Mouse (Mus musculus): Measurements from ENCODE around the gene Cnga2. TPM values are rescaled to one million over a fixed set of nuclear protein-coding genes. Genes with fewer than 3 reads are reported as not detected.

Cnga2 gene
- polyA plus RNA-seq, 1 experiment = 0.09 TPM

DNA sequence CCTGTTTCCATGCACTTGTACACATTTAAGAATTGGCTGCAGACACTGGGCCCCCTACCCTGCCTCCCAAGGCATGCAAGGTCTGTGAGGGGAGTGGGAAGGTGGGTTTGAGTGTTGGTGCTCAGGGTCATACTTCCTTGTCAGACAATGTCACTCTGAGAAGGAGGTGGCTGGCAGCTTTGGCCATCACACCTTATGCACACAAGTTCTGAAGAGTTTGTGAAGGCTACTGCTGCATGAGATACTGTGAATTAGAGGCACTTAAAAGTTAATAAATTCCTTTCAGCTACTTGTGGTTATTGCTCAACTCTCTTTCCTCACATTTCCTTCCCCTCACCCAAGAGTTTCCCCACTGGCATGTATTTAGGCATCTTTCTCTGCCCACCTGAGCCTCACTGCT, 18.3 kb downstream of the Cnga2 start:
- Histone ChIP-seq H3K36me3 (ENCODE audit: control insufficient read depth, insufficient read depth, low read length) (no peaks in the 10 kb centered on the region), H3K27ac (ENCODE audit: control insufficient read depth, insufficient read depth, low read depth, low read length) (no peak overlapping the region), H3K27me3 (ENCODE audit: control insufficient read depth, insufficient read depth, low read length) (no peaks in the 10 kb centered on the region), H3K4me3 (ENCODE audit: control insufficient read depth, low read depth, low read length) (no peak overlapping the region), H3K4me1 (ENCODE audit: control insufficient read depth, insufficient read depth, low read length) (no peaks in the 10 kb centered on the region)
- TF ChIP-seq POLR2A (IDR thresholded peaks at IDR 0.05; ENCODE audit: control insufficient read depth, low read depth, low read length) (no peak), CTCF (IDR thresholded peaks at IDR 0.05; ENCODE audit: control insufficient read depth, insufficient read depth, insufficient replicate concordance, low read depth, low read length) (no peak)

- Histone ChIP-seq H3K36me3 (ENCODE audit: control insufficient read depth, insufficient read depth, low read length) (no peaks in the 10 kb centered on the region), H3K27ac (ENCODE audit: control insufficient read depth, insufficient read depth, low read depth, low read length) (no peak overlapping the region), H3K4me3 (ENCODE audit: control insufficient read depth, low read depth, low read length) (no peak overlapping the region), H3K4me1 (ENCODE audit: control insufficient read depth, insufficient read depth, low read length) (no peaks in the 10 kb centered on the region), H3K27me3 (ENCODE audit: control insufficient read depth, insufficient read depth, low read length) (no peaks in the 10 kb centered on the region)
- TF ChIP-seq CTCF (IDR thresholded peaks at IDR 0.05; ENCODE audit: control insufficient read depth, insufficient read depth, insufficient replicate concordance, low read depth, low read length) (no peak), POLR2A (IDR thresholded peaks at IDR 0.05; ENCODE audit: control insufficient read depth, low read depth, low read length) (no peak)
Measured at GRCm38 (mm10) chrX:72012236-72012635, 20.6 kb downstream of the Cnga2 start.

GRCm38 (mm10) chrX:72012804-72013203, 21.2 kb downstream of the Cnga2 start:
- no peak overlapping the region for H3K4me3 ChIP-seq (ENCODE audit: control insufficient read depth, low read depth, low read length)
- H3K27ac ChIP-seq (ENCODE audit: control insufficient read depth, insufficient read depth, low read depth, low read length) = no peak overlapping the region
- H3K27me3 ChIP-seq (ENCODE audit: control insufficient read depth, insufficient read depth, low read length) = no peaks in the 10 kb centered on the region
- H3K36me3 ChIP-seq (ENCODE audit: control insufficient read depth, insufficient read depth, low read length) = no peaks in the 10 kb centered on the region
- TF ChIP-seq CTCF (IDR thresholded peaks at IDR 0.05; ENCODE audit: control insufficient read depth, insufficient read depth, insufficient replicate concordance, low read depth, low read length) = no peak
- no peak for TF ChIP-seq POLR2A (IDR thresholded peaks at IDR 0.05; ENCODE audit: control insufficient read depth, low read depth, low read length)
- no peaks in the 10 kb centered on the region for H3K4me1 ChIP-seq (ENCODE audit: control insufficient read depth, insufficient read depth, low read length)

- no peak for TF ChIP-seq CTCF (IDR thresholded peaks at IDR 0.05; ENCODE audit: control insufficient read depth, insufficient read depth, insufficient replicate concordance, low read depth, low read length)
- TF ChIP-seq POLR2A (IDR thresholded peaks at IDR 0.05; ENCODE audit: control insufficient read depth, low read depth, low read length) = no peak
- H3K27ac ChIP-seq (ENCODE audit: control insufficient read depth, insufficient read depth, low read depth, low read length) = no peak overlapping the region
- no peaks in the 10 kb centered on the region for H3K4me1 ChIP-seq (ENCODE audit: control insufficient read depth, insufficient read depth, low read length)
- H3K4me3 ChIP-seq (ENCODE audit: control insufficient read depth, low read depth, low read length) = no peak overlapping the region
- H3K36me3 ChIP-seq (ENCODE audit: control insufficient read depth, insufficient read depth, low read length) = no peaks in the 10 kb centered on the region
- H3K27me3 ChIP-seq (ENCODE audit: control insufficient read depth, insufficient read depth, low read length) = no peaks in the 10 kb centered on the region
Measured at GRCm38 (mm10) chrX:72022241-72022640, 30.6 kb downstream of the Cnga2 start.

DNA sequence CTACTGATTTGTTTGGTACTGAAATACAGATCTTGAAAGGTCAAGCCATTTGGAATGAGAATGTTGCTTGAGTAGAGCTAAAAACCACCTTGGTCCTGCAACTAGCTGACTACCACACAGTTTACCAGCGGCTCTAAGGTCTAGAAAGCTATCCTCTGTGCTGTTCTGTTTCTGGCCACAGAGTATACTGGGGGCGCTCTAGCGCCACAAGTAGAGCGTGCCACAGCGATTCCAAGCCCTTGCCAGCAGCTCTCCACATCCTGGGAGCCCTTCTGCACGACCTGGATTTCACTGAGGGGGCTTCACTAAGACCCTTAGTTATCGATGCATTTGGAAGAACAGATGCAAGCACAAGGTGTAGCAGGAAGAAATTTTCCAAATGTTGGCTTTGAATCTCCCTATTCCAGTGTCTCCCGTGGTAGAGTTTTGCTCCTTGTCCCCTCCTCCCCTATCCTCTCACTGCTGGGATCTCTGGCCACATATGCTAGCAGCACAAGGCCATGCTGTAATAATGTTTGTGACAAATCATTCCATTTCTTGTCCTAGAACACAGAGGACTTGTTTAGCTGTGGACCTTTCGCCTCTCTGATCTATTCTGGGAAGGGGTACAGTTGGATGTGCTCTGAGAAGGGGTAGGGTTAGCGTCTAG, 31.2 kb downstream of the Cnga2 start:
- H3K4me1 ChIP-seq (ENCODE audit: control insufficient read depth, insufficient read depth, low read length) = no peaks in the 10 kb centered on the region
- no peaks in the 10 kb centered on the region for H3K27me3 ChIP-seq (ENCODE audit: control insufficient read depth, insufficient read depth, low read length)
- H3K27ac ChIP-seq (ENCODE audit: control insufficient read depth, insufficient read depth, low read depth, low read length) = no peak overlapping the region
- no peaks in the 10 kb centered on the region for H3K36me3 ChIP-seq (ENCODE audit: control insufficient read depth, insufficient read depth, low read length)
- no peak overlapping the region for H3K4me3 ChIP-seq (ENCODE audit: control insufficient read depth, low read depth, low read length)
- TF ChIP-seq POLR2A (IDR thresholded peaks at IDR 0.05; ENCODE audit: control insufficient read depth, low read depth, low read length) (no peak), CTCF (IDR thresholded peaks at IDR 0.05; ENCODE audit: control insufficient read depth, insufficient read depth, insufficient replicate concordance, low read depth, low read length) (peak; percentile 34; the same call in 1 of the 2 replicates)

DNA sequence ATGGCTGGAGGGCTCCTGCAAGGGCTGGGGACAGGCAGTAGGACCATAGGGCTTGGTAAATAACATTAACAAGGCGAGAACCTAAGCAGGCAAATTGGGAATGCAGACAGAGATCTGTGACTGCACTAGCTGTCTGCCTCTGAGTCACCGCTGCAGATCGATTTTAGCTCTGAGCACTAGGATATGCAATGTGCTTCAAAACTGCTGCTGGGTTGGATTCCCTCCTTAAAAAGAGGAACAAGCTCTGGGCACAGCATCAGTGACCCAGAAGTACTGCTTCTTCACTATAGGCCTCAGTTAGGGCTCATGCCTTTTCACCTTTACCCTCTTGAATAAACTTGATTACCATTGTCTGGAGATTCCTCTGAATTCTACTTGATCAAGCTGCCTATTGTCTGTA, 31.9 kb downstream of the Cnga2 start:
- H3K4me3 ChIP-seq (ENCODE audit: control insufficient read depth, low read depth, low read length) = no peak overlapping the region
- H3K27me3 ChIP-seq (ENCODE audit: control insufficient read depth, insufficient read depth, low read length) = no peaks in the 10 kb centered on the region
- no peaks in the 10 kb centered on the region for H3K4me1 ChIP-seq (ENCODE audit: control insufficient read depth, insufficient read depth, low read length)
- H3K36me3 ChIP-seq (ENCODE audit: control insufficient read depth, insufficient read depth, low read length) = no peaks in the 10 kb centered on the region
- no peak overlapping the region for H3K27ac ChIP-seq (ENCODE audit: control insufficient read depth, insufficient read depth, low read depth, low read length)
- TF ChIP-seq POLR2A (IDR thresholded peaks at IDR 0.05; ENCODE audit: control insufficient read depth, low read depth, low read length) (no peak), CTCF (IDR thresholded peaks at IDR 0.05; ENCODE audit: control insufficient read depth, insufficient read depth, insufficient replicate concordance, low read depth, low read length) (no peak)

DNA sequence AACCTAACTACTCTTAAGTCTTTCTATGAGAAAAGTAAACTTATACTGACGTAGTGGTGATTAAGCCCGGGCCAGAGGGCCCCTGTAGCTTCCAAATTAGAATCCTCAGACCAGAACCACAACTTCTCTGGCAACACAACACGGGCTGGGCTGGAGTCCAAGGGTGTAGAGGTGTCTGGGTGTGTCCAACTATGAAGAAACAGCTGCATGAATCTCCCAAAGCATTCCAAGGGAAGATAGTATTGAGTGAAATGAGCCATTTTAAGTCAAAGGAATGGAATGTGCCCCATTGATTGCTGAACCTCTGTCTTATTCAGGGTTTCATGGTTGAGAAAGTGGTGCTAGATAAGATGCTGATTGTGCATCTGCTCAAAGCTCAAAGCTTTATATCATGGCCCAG, 52.4 kb downstream of the Cnga2 start:
- no peak for TF ChIP-seq POLR2A (IDR thresholded peaks at IDR 0.05; ENCODE audit: control insufficient read depth, low read depth, low read length)
- TF ChIP-seq CTCF (IDR thresholded peaks at IDR 0.05; ENCODE audit: control insufficient read depth, insufficient read depth, insufficient replicate concordance, low read depth, low read length) = no peak
- Histone ChIP-seq H3K27me3 (ENCODE audit: control insufficient read depth, insufficient read depth, low read length) (no peaks in the 10 kb centered on the region), H3K27ac (ENCODE audit: control insufficient read depth, insufficient read depth, low read depth, low read length) (no peak overlapping the region), H3K36me3 (ENCODE audit: control insufficient read depth, insufficient read depth, low read length) (no peaks in the 10 kb centered on the region), H3K4me1 (ENCODE audit: control insufficient read depth, insufficient read depth, low read length) (no peaks in the 10 kb centered on the region), H3K4me3 (ENCODE audit: control insufficient read depth, low read depth, low read length) (no peak overlapping the region)

Measured in testis, adult 2 months (tissue).